Mouse (Mus musculus): ENCODE measurements at regions not wholly inside any gene's neighbourhood (a gene's known extent, or its start where the extent isn't known, plus 50 kb on each side); places are given as distances from the start of the nearest gene placed in this dataset.

- no peak for TF ChIP-seq CTCF (IDR thresholded peaks at IDR 0.05; ENCODE audit: insufficient read depth, low read depth, low read length)
- TF ChIP-seq POLR2A (IDR thresholded peaks at IDR 0.05; ENCODE audit: insufficient read depth, low read depth, low read length), result no peak
Observed at GRCm38 (mm10) chr14:76696729-76697128, 140.0 kb upstream of the Serp2 start.

Data from olfactory bulb, adult 2 months (tissue).